Mouse (Mus musculus) liver, adult 2 months (tissue): Measurements from ENCODE around the gene Olfr616. TPM values are rescaled to one million over a fixed set of nuclear protein-coding genes. Genes with fewer than 3 reads are reported as not detected.

Source experiments
- DNase-seq: peaks from one replicate; pipeline ENCODE4 v3.0.0-alpha.2; 2011; ENCODE audit warnings: low read depth, low spot score; ENCODE audit errors: extremely low read depth
- H3K27ac ChIP-seq: fragments of 200-500 bp; replicated peaks from 2 replicates; pipeline ENCODE4 v1.5.1; 2012; ENCODE audit warnings: low read depth, mild to moderate bottlenecking, control low read depth, inconsistent platforms, low read length; ENCODE audit not compliant: insufficient read depth
- H3K27me3 ChIP-seq: fragments of 200-500 bp; 2 replicates; pipeline ENCODE4 v1.6.1; 2012; ENCODE audit warnings: mild to moderate bottlenecking, moderate library complexity, low read length, inconsistent platforms; ENCODE audit not compliant: control insufficient read depth, insufficient read depth
- H3K36me3 ChIP-seq: fragments of 200-500 bp; 2 replicates; pipeline ENCODE4 v1.6.1; 2012; ENCODE audit warnings: low read length, inconsistent platforms; ENCODE audit not compliant: control insufficient read depth, insufficient read depth
- H3K4me1 ChIP-seq: fragments of 200-500 bp; 2 replicates; pipeline ENCODE4 v1.6.1; 2011; ENCODE audit warnings: low read length; ENCODE audit not compliant: control insufficient read depth, insufficient read depth
- H3K4me3 ChIP-seq: fragments of 200-500 bp; 2 replicates; pipeline ENCODE4 v1.5.1; 2011; ENCODE audit warnings: low read depth, mild to moderate bottlenecking, control low read depth, low read length, moderate library complexity; ENCODE audit not compliant: insufficient read depth
- H3K79me2 ChIP-seq: fragments of 200-500 bp; 2 replicates; pipeline ENCODE4 v1.6.1; 2012; ENCODE audit warnings: inconsistent platforms, mild to moderate bottlenecking, low read length, moderate library complexity; ENCODE audit not compliant: control insufficient read depth, insufficient read depth
- H3K9ac ChIP-seq: fragments of 200-500 bp; 2 replicates; pipeline ENCODE4 v1.6.1; 2012; ENCODE audit warnings: low read depth, mild to moderate bottlenecking, control low read depth, inconsistent platforms, low read length
- CTCF ChIP-seq: fragments of 200-500 bp; IDR thresholded peaks from 2 replicates; pipeline ENCODE4 v1.5.1; 2011; ENCODE audit warnings: low read depth, low read length, control low read depth
- POLR2A ChIP-seq: fragments of 200-500 bp; IDR thresholded peaks from 2 replicates; pipeline ENCODE4 v1.6.1; 2011; ENCODE audit warnings: low read length, control low read depth; ENCODE audit not compliant: insufficient read depth; ENCODE audit errors: extremely low read depth
- WGBS: fragments of 180-500 bp; shearing (Covaris S2); methylation state at CpG from one replicate; pipeline ENCODE4 v1.1.7; 2018; 5-methylcytosine and 5-hydroxymethylcytosine counted together
- polyA plus RNA-seq: library from polyadenylated mRNA; depleted of rRNA; stranded (reverse); fragments of >200 nt; gene quantifications from 2 replicates; pipeline ENCODE4 v1.2.3, GENCODE M21; 2012; rRNA removed
- total RNA-seq: library from RNA; depleted of rRNA; stranded (reverse); fragments of >200 nt; gene quantifications from 2 replicates; pipeline ENCODE4 v1.2.3, GENCODE M21; 2014; rRNA removed

The Olfr616 gene
- total RNA-seq (not detected in 2 replicates), polyA plus RNA-seq (not detected in 2 replicates)

- Histone ChIP-seq H3K79me2 (no peaks in the 10 kb centered on the region), H3K4me1 (no peaks in the 10 kb centered on the region), H3K36me3 (no peaks in the 10 kb centered on the region), H3K27ac (no peak within 1 kb of the TSS), H3K4me3 (no peak within 1 kb of the TSS), H3K9ac (no peak within 1 kb of the TSS), H3K27me3 (no peaks in the 10 kb centered on the region)
- 69% methylated on average over 3 of the region's 3 CpGs for WGBS
- DNase-seq, result no peak
- no peak for TF ChIP-seq POLR2A
- TF ChIP-seq CTCF, result no peak
These were observed at the start of gene Olfr616 for GRCm38 (mm10) chr7:103569043-103569442. Gene Olfr616 (minus strand): TSS chr7:103569143.

- no peaks in the 10 kb centered on the region for H3K4me1 ChIP-seq
- H3K4me3 ChIP-seq, result no peak within 1 kb of the TSS
- TF ChIP-seq POLR2A, result no peak
- no peak for TF ChIP-seq CTCF
- no peak within 1 kb of the TSS for H3K9ac ChIP-seq
- H3K79me2 ChIP-seq, result no peaks in the 10 kb centered on the region
- H3K27me3 ChIP-seq, result no peaks in the 10 kb centered on the region
- H3K27ac ChIP-seq, result no peak within 1 kb of the TSS
- 59% methylated on average over 2 of the region's 2 CpGs for WGBS
- DNase-seq, result no peak
- no peaks in the 10 kb centered on the region for H3K36me3 ChIP-seq
These were observed 43.5 kb upstream of the Olfr616 start, which contains the start of gene Olfr620 for GRCm38 (mm10) chr7:103612434-103612833. Gene Olfr620 (minus strand): TSS chr7:103612534.

- no peak for DNase-seq
- Histone ChIP-seq H3K27me3 (no peaks in the 10 kb centered on the region), H3K4me1 (no peaks in the 10 kb centered on the region), H3K36me3 (no peaks in the 10 kb centered on the region), H3K27ac (no peak overlapping the region), H3K79me2 (no peaks in the 10 kb centered on the region), H3K9ac (no peak overlapping the region), H3K4me3 (no peak overlapping the region)
- TF ChIP-seq CTCF, result no peak
- TF ChIP-seq POLR2A, result no peak
- WGBS, result 79% methylated on average over 2 of the region's 2 CpGs
These were observed 38.5 kb upstream of the Olfr616 start for GRCm38 (mm10) chr7:103607425-103607824.

GRCm38 (mm10) chr7:103600275-103600674 is 31.3 kb upstream of the Olfr616 start, which contains the start of gene Olfr619:
Gene Olfr619 (plus strand): TSS chr7:103600575.
- Histone ChIP-seq H3K36me3 (no peaks in the 10 kb centered on the region), H3K27ac (no peak within 1 kb of the TSS), H3K4me1 (no peaks in the 10 kb centered on the region), H3K27me3 (no peaks in the 10 kb centered on the region), H3K9ac (no peak within 1 kb of the TSS), H3K4me3 (no peak within 1 kb of the TSS), H3K79me2 (no peaks in the 10 kb centered on the region)
- DNase-seq, result no peak
- TF ChIP-seq POLR2A, result no peak
- TF ChIP-seq CTCF, result no peak

- Histone ChIP-seq H3K79me2 (no peaks in the 10 kb centered on the region), H3K27ac (no peak within 1 kb of the TSS), H3K27me3 (no peaks in the 10 kb centered on the region), H3K4me1 (no peaks in the 10 kb centered on the region), H3K4me3 (no peak within 1 kb of the TSS), H3K9ac (no peak within 1 kb of the TSS), H3K36me3 (no peaks in the 10 kb centered on the region)
- DNase-seq, result no peak
- no peak for TF ChIP-seq POLR2A
- TF ChIP-seq CTCF, result no peak
- WGBS, result 56% methylated on average over 2 of the region's 2 CpGs
These were observed 20.9 kb upstream of the Olfr616 start, which contains the start of gene Olfr618 for GRCm38 (mm10) chr7:103589803-103590202. Gene Olfr618 (plus strand): TSS chr7:103590103.

- TF ChIP-seq CTCF (no peak), POLR2A (no peak)
- no peak within 1 kb of the TSS for H3K4me3 ChIP-seq
- no peak within 1 kb of the TSS for H3K9ac ChIP-seq
- H3K79me2 ChIP-seq, result no peaks in the 10 kb centered on the region
- no peaks in the 10 kb centered on the region for H3K4me1 ChIP-seq
- H3K27me3 ChIP-seq, result no peaks in the 10 kb centered on the region
- no peak within 1 kb of the TSS for H3K27ac ChIP-seq
- WGBS, result 78% methylated on average over 1 of the region's 1 CpGs
- H3K36me3 ChIP-seq, result no peaks in the 10 kb centered on the region
- DNase-seq, result no peak
These were observed 3.8 kb upstream of the Olfr616 start, which contains the start of gene Olfr617 for GRCm38 (mm10) chr7:103572761-103573160. Gene Olfr617 (plus strand): TSS chr7:103573061.
